Mouse (Mus musculus): ENCODE results near the gene Olfr532. TPM values are rescaled to one million over a fixed set of nuclear protein-coding genes. Genes with fewer than 3 reads are reported as not detected.

Olfr532 gene
- not detected in 2 replicates for polyA plus RNA-seq (2012; rRNA removed)

DNA sequence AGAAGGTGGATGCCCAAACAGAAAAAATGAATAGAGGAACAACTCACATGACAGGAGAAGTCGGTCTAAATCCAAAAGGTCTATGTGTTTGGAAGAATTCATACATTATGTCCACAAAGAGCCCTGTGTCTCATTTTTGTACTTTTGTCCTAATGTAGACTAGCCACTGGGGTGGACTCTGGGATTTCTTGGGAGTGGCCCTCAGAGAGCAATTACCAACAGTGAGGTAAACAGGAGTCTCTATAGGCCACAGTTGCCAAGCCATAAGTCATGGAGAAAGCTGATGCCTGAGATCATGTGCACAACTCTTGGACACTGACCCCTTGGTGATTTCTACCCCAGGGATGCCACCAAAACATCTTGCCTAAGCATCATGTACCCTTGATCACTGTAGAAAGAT, at the start of gene Olfr532:
Gene Olfr532, minus strand, starts transcription at position 101 of the 400 bp plus-strand sequence.

GRCm38 (mm10) chr7:140463070-140463469, 41.6 kb upstream of the Olfr532 start, which contains the start of gene Olfr533:
Gene Olfr533, plus strand, starts transcription at chr7:140463370.

DNA sequence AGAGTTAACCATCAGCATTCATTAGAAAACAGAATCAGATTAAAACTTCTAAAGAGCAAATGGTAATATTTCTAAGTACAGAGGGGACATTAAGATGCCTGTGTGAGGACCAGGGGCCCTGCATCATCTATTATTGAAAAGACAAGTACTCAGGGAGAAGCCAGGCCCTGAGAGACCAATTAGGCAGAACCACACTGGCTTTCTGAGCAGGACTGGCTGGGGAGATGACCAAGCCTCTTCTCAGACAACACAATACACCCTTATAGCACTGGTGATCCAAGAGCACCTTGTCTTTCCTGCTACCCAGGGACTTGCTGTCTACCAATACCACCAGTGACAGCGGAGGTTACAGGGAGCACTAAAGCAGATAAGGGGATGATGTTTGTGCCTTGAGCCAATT, 18.6 kb downstream of the Olfr532 start, which contains the start of gene Olfr531:
Gene Olfr531, minus strand, starts transcription at position 101 of the 400 bp plus-strand sequence.

DNA sequence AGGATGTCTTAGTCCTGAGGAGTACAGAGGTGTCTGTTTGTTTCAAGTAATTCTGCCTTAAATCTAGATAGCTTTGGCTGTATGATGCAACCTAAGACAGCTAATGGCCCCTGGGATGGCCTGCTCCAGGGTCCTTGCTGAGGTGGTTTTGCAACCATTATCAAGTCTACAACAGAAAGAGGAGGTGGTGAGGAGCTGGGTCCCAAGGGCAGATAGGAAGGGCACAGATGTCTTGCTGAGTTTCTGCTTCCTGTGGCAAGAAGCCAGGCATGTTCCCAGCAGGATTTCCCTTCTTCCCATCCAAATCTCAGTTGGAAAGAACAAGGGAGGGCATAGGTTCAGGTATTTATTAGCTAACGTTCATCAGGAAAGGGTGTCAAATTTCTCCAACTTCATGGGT, 45.2 kb downstream of the Olfr532 start, which contains the start of gene Olfr530:
Gene Olfr530, minus strand, starts transcription at position 101 of the 400 bp plus-strand sequence.

Other genes starting within 250 kb of the Olfr532 start
- not detected in 2 replicates for gene Olfr523, start 248.4 kb downstream of the Olfr532 start, polyA plus RNA-seq (2012; rRNA removed)
- gene Olfr524, start 215.7 kb downstream of the Olfr532 start, polyA plus RNA-seq (2012; rRNA removed), result not detected in 2 replicates
- 0.05 and 0.07 TPM in 2 replicates for gene Cd163l1, start 203.4 kb downstream of the Olfr532 start, polyA plus RNA-seq (2012; rRNA removed)
- gene 5830411N06Rik, start 174.4 kb downstream of the Olfr532 start, polyA plus RNA-seq (2012; rRNA removed), result 0.01 TPM in 1 of 2 replicates, not detected in the other
- gene Olfr525, start 100.8 kb downstream of the Olfr532 start, polyA plus RNA-seq (2012; rRNA removed), result not detected in 2 replicates
- not detected in 2 replicates for gene Olfr527, start 87.6 kb downstream of the Olfr532 start, polyA plus RNA-seq (2012; rRNA removed)
- gene Olfr60, start 60.0 kb downstream of the Olfr532 start, polyA plus RNA-seq (2012; rRNA removed), result not detected in 2 replicates
- gene Olfr530, start 45.3 kb downstream of the Olfr532 start, polyA plus RNA-seq (2012; rRNA removed), result not detected in 2 replicates
- gene Olfr531, start 18.7 kb downstream of the Olfr532 start, polyA plus RNA-seq (2012; rRNA removed), result not detected in 2 replicates
- gene Olfr533, start 41.7 kb upstream of the Olfr532 start, polyA plus RNA-seq (2012; rRNA removed), result not detected in 2 replicates
- gene Olfr535, start 62.6 kb upstream of the Olfr532 start, polyA plus RNA-seq (2012; rRNA removed), result not detected in 2 replicates
- not detected in 2 replicates for gene Olfr536, start 85.8 kb upstream of the Olfr532 start, polyA plus RNA-seq (2012; rRNA removed)
- not detected in 2 replicates for gene Olfr538, start 146.2 kb upstream of the Olfr532 start, polyA plus RNA-seq (2012; rRNA removed)
- gene Olfr46, start 179.6 kb upstream of the Olfr532 start, polyA plus RNA-seq (2012; rRNA removed), result not detected in 2 replicates
- gene Olfr61, start 207.3 kb upstream of the Olfr532 start, polyA plus RNA-seq (2012; rRNA removed), result not detected in 2 replicates
- not detected in 2 replicates for gene Olfr53, start 224.8 kb upstream of the Olfr532 start, polyA plus RNA-seq (2012; rRNA removed)
- gene Olfr539, start 238.3 kb upstream of the Olfr532 start, polyA plus RNA-seq (2012; rRNA removed), result not detected in 2 replicates

Measured in liver, embryonic 14 days (tissue).